Mouse (Mus musculus): ENCODE results near the gene Prex1.

Prex1 gene

DNA sequence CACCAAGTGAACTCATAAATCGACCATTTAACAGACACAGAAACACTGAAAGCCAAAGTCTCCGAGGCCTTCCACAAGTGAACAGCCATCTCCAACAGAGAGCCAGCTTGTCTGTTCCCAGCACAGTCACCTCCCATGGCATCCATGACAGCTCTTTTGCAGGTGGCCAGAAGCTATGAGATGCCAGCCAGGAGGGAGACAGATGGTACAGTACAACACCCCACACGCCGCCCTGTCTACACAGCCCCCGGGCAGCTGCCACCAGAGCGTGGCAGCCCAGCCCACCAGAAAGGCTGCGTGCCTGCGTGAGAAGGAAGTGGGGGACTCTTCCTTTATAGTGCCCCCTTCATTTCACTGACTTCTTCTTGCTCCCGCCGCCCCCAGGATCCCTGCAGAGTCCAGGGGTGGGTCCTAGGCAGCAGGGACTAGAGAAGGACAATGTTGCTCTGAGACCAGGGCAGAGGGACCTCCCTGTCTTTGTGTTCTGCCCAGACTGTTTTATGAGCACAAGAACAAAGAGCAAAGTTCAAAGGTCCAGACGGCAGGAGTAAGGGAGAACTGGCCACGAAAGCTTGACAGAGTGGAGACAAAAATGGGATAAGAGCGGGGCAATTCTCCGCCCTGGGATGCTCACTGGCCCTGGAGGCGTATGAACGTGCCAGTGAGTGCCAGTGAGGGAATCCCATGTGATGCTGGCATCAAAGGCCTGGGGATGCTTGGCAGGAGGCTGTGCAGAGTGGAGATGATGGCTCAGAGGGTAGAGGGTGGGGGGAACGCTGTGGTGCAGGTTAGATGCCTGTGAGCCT is 76.6 kb downstream of the Prex1 start:
- no peak for DNase-seq (ENCODE audit: low read depth, low spot score)

DNA sequence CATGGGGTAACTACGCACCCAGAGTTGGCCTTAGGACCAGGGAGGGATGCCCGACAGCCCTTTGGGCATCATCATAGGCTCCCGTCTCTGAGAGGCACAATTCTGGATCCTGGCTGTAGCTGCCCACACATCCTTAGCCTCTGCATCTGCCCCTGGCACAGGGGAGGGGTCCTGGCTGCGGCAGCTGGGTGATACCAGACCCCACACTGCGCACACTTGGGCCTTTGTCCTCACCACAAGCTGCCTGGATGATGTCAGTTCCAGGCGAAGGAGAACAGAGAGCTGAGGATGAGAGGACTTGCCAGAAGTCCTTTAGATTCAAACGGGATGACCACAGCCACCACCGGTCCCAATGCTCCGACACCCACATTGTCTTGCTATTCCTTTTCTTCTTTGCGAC is 78.1 kb downstream of the Prex1 start:
- no peak for DNase-seq (ENCODE audit: low read depth, low spot score)

DNA sequence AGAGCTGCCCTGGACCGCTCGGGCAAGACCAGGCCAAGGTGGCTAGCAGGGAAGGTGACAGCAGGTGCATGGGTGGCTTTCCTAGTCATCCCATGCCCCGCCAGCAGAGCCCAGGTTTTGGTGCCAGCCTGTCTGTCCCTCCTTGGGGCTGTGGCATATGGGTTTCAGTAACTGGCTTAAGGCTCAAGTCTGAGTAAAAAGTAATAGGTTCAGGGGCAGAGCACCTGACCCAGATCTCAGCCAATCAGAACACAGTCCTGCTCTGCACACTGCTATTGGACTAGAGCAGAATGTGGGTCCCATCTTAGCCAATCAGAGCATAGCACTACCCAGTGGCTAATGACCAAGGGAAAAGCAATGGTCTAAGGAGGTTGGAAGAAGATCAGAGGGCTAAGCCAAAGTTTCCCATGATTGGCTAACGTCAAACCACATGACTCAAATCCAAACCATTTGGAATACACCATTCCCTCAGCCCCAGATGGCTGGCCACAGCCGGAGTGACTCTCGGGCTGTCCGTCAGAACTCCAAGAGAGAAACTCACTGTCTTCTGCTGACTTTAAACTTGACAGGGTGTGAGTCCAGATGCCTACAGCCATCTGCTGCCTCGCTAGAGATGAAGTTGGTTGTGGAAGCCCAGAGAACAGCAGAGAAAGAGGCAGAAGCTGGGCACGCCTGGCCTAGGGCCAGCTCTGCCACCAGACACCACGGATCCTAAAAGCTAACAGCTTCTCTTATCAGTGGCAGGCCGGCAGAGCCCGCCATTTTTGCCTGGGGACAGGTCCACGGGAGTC is 80.9 kb downstream of the Prex1 start:
- DNase-seq (ENCODE audit: low read depth, low spot score) = no peak

DNA sequence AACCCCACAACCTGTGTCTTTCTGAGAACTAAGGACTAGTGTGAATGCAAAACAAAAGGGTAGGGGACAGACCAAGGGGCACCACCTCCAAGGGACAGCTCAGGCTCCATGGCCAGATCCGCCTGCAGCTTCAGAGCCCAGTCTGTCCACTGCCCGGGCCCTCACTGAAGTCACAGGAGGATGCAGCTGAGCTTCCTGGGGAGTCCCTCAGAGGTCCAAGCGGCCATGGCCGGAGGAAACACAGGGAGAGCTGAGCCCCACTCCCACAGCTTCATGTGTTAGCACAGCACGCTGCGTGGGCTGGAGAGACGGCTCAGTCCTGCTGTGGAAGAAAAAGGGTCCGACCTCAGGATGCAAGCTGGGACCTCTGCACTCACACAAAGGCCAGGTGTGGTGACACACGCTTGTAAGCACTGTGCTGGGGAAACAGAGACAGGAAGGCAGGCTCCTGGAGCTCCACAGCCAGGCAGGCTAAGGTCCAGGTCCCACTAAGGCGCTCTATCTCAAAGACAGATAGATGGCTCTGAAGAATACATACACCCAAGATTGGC is 81.9 kb downstream of the Prex1 start:
- DNase-seq (ENCODE audit: low read depth, low spot score) = no peak

DNA sequence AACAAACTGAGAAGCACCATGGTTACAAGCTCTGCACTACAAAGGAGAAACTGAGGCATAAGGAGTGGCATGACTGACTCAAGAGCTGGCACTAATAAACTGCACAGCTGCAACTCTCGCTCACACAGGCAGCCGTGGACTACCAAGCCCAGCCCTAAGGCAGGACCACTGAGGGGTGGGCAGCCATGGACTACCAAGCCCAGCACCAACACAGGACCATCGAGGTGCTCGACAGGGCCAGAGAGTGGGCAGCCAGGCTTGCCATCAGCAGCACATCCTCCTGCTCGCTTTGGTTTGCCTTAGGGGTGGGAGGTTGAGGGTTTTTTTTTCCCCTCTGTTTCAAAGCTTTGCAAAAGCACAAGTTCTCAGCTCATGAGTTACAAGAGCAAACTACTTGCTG is 82.4 kb downstream of the Prex1 start:
- no peak for DNase-seq (ENCODE audit: low read depth, low spot score)

DNA sequence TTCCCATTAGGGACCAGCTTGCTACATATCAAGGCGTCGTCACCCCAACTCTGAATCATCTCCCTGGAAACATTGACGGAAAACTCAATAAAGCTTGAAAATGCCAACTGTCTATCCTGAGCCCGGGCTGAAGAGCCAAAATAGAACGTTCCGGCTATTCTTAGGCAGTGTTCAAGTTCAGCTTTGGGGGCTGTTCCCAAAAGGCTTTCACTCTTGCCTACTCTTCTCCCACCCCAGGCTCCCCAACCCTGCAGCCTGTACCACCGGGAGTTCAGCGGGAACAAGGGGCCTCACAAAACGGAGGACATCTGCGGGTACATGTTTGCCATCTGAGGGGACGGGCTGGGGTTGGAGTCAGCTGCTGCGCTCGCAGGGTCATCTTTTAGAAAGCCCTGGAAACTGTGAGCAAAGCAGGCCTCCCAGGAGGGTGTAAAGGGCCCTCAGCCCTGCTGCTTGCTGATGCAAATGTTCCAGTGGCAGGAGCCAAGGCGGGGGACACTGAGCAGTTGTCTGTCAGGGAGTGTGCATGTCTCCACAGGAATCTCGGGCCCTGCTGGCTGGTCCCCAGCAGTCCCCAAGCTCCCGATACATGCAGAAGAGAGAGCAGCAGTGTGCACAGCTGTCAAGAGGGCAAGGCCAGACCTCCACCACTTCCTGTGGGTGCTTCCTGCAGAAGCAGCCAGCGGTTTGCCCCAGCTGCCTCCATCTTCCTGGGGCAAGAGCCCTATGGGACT is 83.5 kb downstream of the Prex1 start:
- peak; percentile 78 for DNase-seq (ENCODE audit: low read depth, low spot score)

DNA sequence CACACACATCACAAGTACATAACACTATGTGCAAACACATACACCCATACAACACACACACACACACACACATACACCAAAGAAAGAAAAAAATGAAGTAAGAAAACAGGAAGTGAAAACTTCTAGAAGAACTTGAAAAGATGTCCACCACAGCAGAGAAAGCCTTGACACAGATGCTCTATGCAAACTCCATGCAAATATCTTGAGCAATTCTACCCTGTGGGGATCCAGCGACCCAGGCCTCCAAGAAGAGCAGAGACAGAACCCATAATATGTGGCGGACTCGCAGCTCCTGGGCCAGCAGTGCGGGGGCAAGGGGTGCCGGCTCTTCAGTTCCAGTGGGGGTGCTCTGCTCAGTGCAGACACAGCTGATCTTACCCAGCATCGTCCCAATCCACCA is 86.1 kb downstream of the Prex1 start:
- peak; percentile 39 for DNase-seq (ENCODE audit: low read depth, low spot score)

DNA sequence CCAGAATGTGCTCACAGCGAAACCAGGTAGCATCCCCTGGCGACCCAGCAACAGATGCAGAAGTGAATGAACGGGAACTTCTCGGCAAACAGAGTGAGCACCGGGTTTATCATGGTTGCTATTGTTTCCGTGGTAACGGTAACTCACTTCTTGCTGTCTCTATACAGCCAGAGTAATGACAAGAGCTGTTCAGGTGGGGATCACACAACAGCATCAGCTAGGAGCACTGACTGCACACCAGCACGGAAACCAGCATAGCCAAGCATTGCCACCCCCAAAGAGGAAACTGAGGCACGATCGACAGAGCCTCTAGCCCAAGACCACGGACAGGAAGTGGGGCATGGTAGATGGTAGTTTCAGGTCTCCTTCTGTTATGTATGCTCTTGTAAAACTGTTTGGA is 88.4 kb downstream of the Prex1 start:
- DNase-seq (ENCODE audit: low read depth, low spot score) = peak; percentile 66

DNA sequence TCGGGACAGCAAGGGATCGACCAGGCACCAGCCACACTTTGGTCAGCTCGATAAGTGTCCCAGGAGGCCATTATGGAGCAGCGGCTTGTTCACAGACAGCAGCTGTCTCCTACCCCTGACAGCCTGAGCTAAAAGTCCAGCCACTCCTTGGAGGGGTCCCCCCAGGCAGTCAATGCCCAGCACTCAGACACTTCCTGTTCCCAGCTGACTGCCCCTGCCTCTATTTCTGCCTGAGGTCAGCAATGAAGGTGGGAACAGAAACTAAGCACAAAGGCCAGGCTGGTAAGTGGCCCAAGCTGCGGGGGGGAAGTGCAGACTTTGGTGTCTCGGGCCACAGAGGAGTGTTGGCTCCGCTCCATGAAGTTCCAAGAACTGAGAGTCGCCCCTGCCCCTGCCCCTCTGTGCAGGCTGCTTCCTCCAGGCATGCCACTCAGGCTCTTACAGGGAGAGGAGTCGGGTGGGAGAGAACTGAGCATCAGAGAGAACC is 90.5 kb downstream of the Prex1 start:
- DNase-seq (ENCODE audit: low read depth, low spot score) = no peak

DNA sequence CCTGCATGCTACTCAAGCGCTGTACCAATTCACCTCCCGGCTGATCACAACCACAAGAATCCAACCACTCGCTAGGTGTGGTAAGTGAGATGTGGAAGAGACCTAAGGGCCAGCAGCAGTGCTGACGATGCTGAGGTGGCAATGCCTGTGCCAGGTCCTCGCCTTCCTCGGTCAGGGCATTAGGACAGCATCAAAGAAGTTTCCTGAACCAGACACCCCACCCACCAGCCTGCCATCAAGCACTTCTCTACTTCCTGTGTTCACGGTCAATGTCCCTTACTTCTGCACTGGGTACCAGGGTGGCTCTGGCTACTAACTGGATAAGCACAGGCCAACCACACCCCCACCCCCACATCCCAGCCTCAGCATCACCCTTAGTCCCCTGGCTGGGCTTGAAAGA is 91.0 kb downstream of the Prex1 start:
- DNase-seq (ENCODE audit: low read depth, low spot score) = peak; percentile 62

DNA sequence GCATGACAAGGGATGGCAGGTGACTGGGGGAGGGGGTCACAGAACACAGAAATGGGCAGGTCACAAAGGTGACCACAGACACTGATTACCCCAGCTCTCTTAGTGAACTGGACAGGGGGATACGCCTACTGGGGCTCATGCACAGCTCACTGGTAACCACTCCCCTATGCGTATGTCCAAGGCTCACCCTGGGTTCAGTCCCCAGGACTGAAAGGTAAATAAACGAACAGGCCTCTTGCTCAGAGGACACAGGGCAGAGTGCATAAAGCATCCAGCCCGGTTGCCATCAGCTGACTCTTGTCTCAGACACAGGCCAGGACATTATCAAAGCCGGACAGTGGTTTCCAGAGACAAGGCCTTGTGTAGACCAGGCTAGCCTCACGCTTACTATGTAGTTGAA is 91.6 kb downstream of the Prex1 start:
- DNase-seq (ENCODE audit: low read depth, low spot score) = no peak

DNA sequence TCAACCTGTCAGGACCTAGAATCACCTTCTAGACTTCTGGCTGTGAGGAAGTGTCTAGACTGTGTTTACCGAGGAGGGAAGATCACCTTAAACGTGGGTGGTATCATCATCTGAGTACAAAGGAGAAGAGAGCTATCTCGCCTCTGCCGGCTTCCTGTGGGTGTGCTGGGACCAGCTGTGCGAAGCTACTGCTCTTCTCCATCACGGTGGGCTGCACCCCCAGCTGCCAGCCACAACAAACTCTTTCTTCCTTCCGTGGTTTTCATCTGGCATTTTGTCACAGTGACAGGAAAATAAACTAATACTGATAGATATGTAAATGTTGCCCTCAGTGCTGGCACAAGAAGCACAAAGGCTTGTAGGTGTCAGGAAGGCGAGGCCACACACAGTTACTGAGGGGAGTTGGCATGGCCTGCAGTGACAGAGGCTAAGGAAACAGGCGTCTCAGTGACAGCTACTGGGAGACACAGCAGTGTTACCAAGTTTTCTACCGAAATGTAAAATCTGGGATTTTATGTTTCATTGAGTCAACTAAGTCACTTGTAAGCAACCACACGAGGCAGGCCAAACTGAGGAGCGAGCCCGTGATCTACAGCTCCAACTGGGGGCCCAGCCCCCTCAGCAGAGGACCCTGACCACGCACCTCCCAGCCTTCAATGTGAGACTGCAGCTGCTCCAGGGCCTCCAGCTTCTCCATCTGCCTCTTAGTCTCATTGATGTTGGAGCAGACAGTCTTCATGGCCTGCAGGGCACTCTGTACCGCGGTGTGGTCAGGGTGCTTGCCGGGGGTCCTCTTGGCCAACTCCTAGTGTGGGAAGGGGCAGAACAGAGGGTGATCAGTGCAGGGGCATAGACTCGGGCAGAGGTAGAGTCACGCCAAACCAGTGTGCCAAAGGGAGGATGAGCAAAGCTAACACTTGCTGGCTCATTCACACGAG is 92.8 kb downstream of the Prex1 start:
- peak; percentile 90 for DNase-seq (ENCODE audit: low read depth, low spot score)

DNA sequence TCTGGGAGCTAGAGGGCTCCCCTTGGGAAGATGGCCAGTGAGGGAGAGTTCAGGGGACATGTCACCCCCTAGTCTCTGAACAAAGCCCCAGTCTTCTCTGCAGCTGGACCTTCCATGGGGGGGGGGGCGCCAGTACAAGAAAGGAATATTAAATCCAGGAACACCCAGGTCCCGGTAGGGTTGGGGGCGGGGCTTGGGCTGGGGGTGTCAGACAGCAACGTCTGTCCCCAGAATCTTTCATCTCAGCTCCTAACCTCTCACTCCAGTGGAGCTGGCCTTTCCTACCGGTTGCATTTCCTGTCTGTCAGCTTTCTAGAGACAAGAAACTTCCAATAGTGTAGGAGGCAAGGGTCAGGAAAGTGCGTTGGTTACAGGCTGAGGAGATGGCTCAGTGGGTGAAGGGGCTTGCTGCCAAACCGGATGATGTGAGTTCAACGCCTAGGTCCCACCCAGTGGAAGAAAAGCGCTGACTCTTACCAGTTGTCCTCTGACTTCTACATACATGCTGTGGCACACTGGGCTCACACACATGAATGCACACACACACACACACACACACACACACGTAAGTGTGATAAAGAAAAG is 93.6 kb downstream of the Prex1 start:
- DNase-seq (ENCODE audit: low read depth, low spot score) = no peak

DNA sequence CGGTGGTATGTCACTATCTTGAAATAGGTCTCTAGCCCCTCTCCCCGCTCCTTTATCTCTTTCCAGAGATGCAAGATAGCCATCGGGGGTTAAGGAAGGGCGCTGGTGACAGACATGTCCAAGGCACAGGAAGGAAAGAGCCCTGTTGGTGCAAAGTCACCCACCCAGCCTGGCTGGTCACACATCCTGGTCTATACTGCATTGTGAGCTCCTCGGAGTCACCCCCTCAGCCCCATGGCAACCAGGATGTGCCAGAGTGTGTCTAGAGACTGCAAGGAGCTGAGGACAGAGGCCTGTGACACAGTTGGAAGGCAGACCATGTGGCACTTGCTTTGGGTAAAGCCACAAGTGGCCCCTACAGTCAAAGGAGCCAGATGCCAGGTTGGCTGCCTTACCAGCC is 94.4 kb downstream of the Prex1 start:
- DNase-seq (ENCODE audit: low read depth, low spot score) = no peak

DNA sequence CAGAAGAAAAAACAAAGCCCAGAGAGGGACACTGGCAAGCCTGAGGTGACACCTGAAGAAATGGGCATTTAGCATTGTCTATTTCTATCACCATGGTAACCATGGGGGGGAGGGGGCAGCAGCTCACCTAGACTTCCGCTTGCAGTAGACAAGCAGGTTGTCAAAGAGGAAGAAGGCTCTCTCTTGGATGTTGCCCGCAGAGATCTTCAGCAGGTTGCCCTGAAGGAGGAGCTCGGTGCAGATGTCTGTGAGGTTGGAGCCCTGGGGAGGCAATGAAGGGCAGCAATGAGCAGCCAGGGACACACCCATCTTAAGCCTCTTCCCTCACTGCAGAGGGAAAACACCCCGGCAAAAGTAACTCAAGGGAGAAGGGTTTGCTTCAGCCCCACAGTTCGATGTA is 95.9 kb downstream of the Prex1 start:
- DNase-seq (ENCODE audit: low read depth, low spot score) = peak; percentile 90

DNA sequence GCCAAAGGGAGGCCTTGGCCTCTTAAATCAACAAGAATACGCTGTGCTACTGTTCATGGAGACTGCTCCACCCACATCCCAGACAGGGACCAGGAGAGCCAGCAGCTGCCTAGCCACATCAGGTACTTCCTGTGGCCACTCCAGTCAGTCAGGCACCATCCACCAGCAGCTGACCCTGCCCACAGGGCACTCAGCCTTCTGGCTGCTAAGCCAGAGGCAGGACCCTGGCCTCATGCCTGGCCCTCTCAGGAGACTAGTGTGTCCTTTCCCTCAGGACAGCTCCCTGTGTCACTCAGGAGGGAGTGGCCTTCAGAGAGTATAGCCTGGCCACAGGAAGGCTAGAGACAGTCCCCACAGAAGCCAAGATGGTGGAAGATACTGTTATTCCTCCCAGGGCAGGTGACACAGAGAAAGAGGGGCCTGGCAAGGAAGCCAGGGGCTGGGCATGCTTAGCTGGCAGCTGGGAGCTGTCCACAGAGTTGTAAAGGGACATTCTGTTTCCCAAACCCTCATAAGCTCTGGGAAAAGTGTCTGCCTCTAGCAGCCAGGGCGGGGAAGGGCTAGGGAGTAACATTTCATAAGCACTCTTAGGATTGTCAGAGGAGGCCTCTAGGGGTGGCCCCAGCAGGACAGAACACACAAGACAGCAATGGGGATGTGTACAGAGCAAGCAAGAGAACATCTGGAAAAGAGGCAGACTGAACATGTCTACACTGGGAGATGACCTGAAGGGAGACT is 98.1 kb downstream of the Prex1 start:
- DNase-seq (ENCODE audit: low read depth, low spot score) = no peak

DNA sequence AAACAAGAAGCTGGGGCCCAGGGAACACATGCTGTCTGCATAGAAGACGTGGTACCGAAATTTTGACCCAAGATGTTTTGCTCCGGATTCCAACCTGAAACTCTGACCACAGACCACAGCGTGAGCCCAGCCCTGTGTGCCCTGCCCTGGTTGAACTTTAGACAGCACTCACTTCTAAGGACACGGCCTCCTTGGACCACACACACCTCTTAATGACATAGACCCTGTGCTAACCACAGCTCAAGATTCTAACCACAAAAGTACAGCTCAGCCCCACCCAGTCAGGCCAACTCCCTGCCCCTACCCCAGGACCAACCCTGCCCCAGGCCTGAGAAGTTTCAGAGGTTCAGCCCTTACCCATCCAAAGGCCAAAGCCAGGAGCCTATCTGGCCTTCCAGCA is 103.4 kb downstream of the Prex1 start:
- DNase-seq (ENCODE audit: low read depth, low spot score) = no peak

DNA sequence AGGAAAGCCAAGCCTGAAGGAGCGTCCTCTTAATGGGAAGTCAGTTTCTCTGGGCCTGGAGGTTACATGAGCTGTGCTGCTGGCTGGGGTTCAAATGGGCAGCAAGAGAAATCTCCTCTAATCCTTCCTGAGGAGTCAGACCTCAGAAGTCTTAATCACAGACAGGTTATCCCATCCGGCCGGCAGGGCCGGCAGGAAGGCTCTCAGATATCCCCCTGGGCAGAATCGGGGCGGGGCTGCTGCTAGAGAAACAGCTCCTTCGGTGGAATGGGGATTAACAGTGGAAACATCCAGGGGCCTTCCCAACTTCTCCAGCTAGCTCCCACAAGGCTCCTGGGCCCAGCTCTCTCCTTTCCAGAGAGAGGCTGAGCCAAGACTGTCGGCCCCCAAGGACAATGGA is 105.1 kb downstream of the Prex1 start:
- DNase-seq (ENCODE audit: low read depth, low spot score) = no peak

DNA sequence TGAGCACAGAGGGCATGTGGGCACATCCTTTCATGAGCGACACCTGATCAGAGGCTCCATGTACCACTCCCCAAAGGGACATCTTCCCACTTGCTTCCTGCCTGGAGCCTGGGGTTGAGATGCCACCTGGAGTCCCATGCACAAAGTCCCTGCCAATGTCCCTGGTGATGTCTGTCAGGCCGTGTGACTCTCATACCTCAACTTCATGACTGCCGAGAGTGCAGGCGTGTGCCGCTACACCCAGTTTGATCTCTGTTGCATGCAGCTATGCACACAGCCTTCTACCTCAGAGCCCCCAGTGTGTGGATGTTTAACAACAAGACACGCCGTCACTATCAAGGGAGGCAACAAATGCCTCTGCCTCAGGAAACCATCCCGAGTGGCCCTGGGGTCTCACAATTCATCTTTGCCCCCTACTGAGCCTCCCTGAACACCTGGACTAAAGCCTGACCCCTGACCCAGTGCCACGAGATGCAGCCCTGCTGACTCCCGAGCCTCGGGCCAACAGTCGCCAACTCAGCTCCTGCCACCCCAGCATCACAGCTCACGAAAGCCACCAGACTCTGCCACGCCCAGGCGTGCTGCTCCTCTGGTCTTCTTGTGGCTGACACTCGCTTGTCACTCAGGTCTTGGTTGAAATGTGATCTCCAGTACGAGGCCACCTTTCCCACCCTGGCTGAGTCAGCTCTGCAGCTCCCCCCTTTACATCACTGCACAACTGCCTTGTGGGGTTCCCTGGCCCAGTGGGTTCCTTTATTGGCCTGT is 107.0 kb downstream of the Prex1 start:
- DNase-seq (ENCODE audit: low read depth, low spot score) = no peak

Data from CD4-positive, CD25-positive, alpha-beta regulatory T cell, adult 2 months (primary cell).